Mouse (Mus musculus): ENCODE results near the gene Hpcal4.

The Hpcal4 gene

GRCm38 (mm10) chr4:123239361-123240203 is 56.6 kb downstream of the Hpcal4 start:
- DNase-seq, result peak; percentile 43 to 49
